Mouse (Mus musculus) kidney, postnatal 0 days (tissue): ENCODE measurements around the gene Rnf111. TPM values are rescaled to one million over a fixed set of nuclear protein-coding genes. Genes with fewer than 3 reads are reported as not detected.
A peak's percentile ranks its signal among the peaks of the same experiment; 100 is the strongest.
"Not testable (repeated sequence)": the region's sequence is repeated elsewhere in the genome, so short reads cannot be mapped to it uniquely, and the experiment has no call there.

ENCODE experiments used
- ATAC-seq: fragments of 200-750 bp; cut with Nextera tagmentation; replicated peaks from 2 replicates; pipeline ENCODE4 v1.8.0; 2017; ENCODE audit warnings: low read depth, moderate number of reproducible peaks, moderate TSS enrichment, moderate library complexity; ENCODE audit not compliant: low FRiP score
- DNase-seq: peaks from one replicate; pipeline ENCODE4 v3.0.0-alpha.2; 2016; ENCODE audit warnings: low spot score
- H3K27ac ChIP-seq: fragments of 300-500 bp; sonication (generic); 2 replicates; pipeline ENCODE4 v1.5.1; 2014; ENCODE audit warnings: mild to moderate bottlenecking
- H3K27me3 ChIP-seq: fragments of 300-500 bp; sonication (generic); 2 replicates; pipeline ENCODE4 v1.6.1; 2014; ENCODE audit warnings: low read length, mixed read lengths; ENCODE audit not compliant: insufficient read depth
- H3K36me3 ChIP-seq: fragments of 300-500 bp; sonication (generic); 2 replicates; pipeline ENCODE4 v1.6.1; 2014; ENCODE audit warnings: low read length, mixed read lengths; ENCODE audit not compliant: insufficient read depth
- H3K4me1 ChIP-seq: fragments of 300-500 bp; sonication (generic); replicated peaks from 2 replicates; pipeline ENCODE4 v1.6.1; 2014; ENCODE audit warnings: antibody characterized with exemption, low read length, mixed read lengths; ENCODE audit not compliant: insufficient read depth
- H3K4me2 ChIP-seq: fragments of 300-500 bp; sonication (generic); 2 replicates; pipeline ENCODE4 v1.6.1; 2014; ENCODE audit warnings: mild to moderate bottlenecking, low read length, moderate library complexity, mixed read lengths
- H3K4me3 ChIP-seq: fragments of 300-500 bp; sonication (generic); replicated peaks from 2 replicates; pipeline ENCODE4 v1.5.1; 2014; ENCODE audit warnings: low read depth, low read length
- H3K9ac ChIP-seq: fragments of 300-500 bp; sonication (generic); 2 replicates; pipeline ENCODE4 v1.6.1; 2014; ENCODE audit warnings: low read depth, low read length
- H3K9me3 ChIP-seq: fragments of 300-500 bp; sonication (generic); replicated peaks from 2 replicates; pipeline ENCODE4 v1.6.1; 2016; ENCODE audit warnings: low read length, inconsistent platforms, mixed read lengths
- CTCF ChIP-seq: IDR thresholded peaks from 2 replicates; pipeline ENCODE4 v1.5.1; 2016; ENCODE audit warnings: antibody characterized with exemption, low read depth, mild to moderate bottlenecking, moderate library complexity
- WGBS: fragments of 180-500 bp; shearing (Covaris S2); extraction: QIAGEN DNeasy Blood & Tissue Kit; methylation state at CpG from one replicate; pipeline ENCODE4 v1.1.7; 2014; 5-methylcytosine and 5-hydroxymethylcytosine counted together
- polyA plus RNA-seq: library from polyadenylated mRNA; unstranded; fragments of >200 nt; fragmentation: Nextera tagmentation; extraction: Ambion mirVana; gene quantifications from 2 replicates; pipeline ENCODE4 v1.2.1, GENCODE M21; 2015

The Rnf111 gene
- 21.7 and 23.1 TPM in 2 replicates for polyA plus RNA-seq

DNA sequence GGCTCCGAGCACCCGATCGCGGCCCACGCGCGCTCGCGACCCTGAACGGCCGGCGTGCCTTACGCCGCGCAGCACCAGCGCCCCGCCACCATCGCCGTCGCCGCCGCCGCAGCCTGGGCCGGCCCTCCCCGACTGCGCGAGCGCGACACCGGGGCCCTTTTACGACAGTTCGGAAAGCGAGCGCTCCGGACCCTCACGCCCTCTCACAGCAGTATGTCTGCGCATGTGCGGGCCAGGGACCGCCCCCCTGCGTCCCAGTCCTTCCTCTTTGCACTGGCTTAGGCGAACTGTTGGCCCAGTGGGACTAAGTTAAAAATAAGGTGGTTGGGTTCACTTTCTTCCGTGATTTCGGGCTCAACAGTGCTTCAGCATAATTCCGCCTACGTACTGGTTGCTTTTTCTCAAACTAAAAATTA lies at the start of gene Rnf111:
Rnf111 (minus strand) TSS at position 100 of the 416 bp plus-strand sequence.
- under 1% methylated on average over 42 of the region's 45 CpGs for WGBS
- Histone ChIP-seq H3K27ac (peak within 1 kb of the TSS; percentile 99), H3K4me2 (peak within 1 kb of the TSS; percentile 56), H3K27me3 (no peaks in the 10 kb centered on the region), H3K4me3 (peak within 1 kb of the TSS; percentile 98), H3K4me1 (0 out of 2 replicates have a peak, but pooled peaks cover 4% of the 10 kb centered on the region), H3K9me3 (no peaks in the 10 kb centered on the region), H3K36me3 (no peaks in the 10 kb centered on the region), H3K9ac (peak within 1 kb of the TSS; percentile 98)
- peak; percentile 98 for DNase-seq
- TF ChIP-seq CTCF: no peak
- ATAC-seq: peak; percentile 97

DNA sequence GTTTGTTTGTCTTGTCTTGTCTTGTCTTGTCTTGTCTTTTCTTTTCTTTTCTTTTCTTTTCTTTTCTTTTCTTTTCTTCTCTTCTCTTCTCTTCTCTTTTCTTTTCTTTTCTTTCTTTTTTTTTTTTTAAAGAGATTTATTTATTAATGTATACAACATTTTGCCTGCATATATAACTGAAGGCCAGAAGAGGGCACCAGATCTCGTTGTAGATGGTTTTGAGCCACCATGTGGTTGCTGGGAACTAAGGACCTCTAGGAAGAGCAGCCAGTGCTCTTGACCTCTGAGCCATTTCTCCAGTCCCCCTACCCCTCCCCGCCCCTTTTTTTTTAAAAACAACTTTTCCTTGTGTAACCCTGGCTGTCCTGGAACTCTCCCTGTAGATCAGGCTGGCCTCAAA lies 48.7 kb upstream of the Rnf111 start:
- not testable (repeated sequence) for H3K27ac ChIP-seq, H3K4me3 ChIP-seq, ATAC-seq, DNase-seq, H3K4me2 ChIP-seq, H3K27me3 ChIP-seq, H3K9me3 ChIP-seq, H3K4me1 ChIP-seq, H3K9ac ChIP-seq
- peaks cover 14% of the 10 kb centered on the region; the same call in 1 of the 2 replicates for H3K36me3 ChIP-seq
- 96% methylated on average over 2 of the region's 2 CpGs for WGBS

DNA sequence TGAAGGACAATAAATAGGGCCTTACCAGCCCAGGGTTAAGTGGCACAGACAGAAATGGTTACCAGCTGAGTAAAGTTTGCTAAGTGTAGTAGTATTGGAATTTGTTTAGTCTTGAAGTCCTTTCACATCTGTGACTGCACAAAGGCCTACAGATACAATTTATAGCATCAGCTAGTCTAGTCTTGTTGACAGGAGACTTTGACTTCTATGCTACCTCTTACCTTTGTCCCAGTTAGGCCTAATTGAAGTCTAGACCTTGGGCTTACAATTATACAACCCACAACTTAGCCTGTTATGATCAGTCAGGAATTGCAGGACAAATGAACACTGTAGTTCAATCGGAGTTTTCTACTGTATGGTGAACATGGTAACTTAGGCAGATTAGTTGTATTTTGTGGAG lies 48.0 kb upstream of the Rnf111 start:
- WGBS: 98% methylated on average over 1 of the region's 1 CpGs
- Histone ChIP-seq H3K4me2 (no peak overlapping the region), H3K27me3 (no peaks in the 10 kb centered on the region), H3K9me3 (peaks cover 7% of the 10 kb centered on the region; the same call in 1 of the 2 replicates), H3K4me1 (no peaks in the 10 kb centered on the region), H3K36me3 (peaks cover 14% of the 10 kb centered on the region; the same call in 1 of the 2 replicates), H3K9ac (no peak overlapping the region), H3K27ac (no peak overlapping the region), H3K4me3 (no peak overlapping the region)
- DNase-seq (no peak), ATAC-seq (no peak)
- no peak for TF ChIP-seq CTCF

DNA sequence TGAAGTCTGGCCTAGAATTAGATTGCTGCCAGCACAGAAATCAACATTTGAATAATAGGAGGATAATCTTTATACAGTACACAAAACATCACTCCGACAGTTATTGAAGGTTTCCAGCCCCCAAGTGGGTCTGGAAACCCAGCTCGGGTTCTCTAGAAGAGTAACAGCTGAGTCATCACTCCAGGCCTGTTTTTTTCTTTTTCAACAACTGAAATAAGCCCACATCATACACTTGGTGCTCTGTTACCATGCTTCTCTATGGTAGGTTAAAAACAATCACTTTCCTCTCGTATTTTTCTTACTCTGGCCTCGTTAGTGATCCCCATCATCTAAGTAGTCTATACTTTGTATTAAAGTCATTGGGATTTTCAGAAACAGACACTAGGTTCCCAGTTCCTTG lies 44.8 kb upstream of the Rnf111 start:
- 80% methylated on average over 4 of the region's 4 CpGs for WGBS
- no peak overlapping the region for H3K4me2 ChIP-seq
- no peak for DNase-seq
- ATAC-seq: no peak
- H3K9ac ChIP-seq: no peak overlapping the region
- no peaks in the 10 kb centered on the region for H3K27me3 ChIP-seq
- H3K36me3 ChIP-seq: peaks cover 14% of the 10 kb centered on the region; the same call in 1 of the 2 replicates
- H3K27ac ChIP-seq: no peak overlapping the region
- H3K4me1 ChIP-seq: 0 out of 2 replicates have a peak, but pooled peaks cover 3% of the 10 kb centered on the region
- TF ChIP-seq CTCF: no peak
- no peak overlapping the region for H3K4me3 ChIP-seq
- H3K9me3 ChIP-seq: peaks cover 3% of the 10 kb centered on the region; the same call in 1 of the 2 replicates

DNA sequence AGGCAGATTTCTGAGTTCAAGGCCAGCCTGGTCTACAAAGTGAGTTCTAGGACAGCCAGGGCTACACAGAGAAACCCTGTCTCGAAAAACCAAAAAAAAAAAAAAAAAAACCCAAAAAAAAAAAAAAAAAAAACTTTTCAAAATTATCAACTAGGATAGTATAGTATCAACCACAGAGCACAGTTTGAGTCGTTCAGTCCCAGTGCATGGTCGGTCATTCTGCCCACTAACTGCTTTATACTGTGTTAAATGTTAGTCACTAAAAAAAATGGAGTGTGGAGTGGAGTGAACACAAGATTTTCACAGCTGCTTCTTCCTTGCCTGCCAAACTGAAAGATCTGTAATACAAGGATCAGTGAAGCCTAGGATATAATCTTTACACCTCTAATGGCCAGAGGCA lies 43.1 kb upstream of the Rnf111 start:
- 82% methylated on average over 2 of the region's 3 CpGs for WGBS

DNA sequence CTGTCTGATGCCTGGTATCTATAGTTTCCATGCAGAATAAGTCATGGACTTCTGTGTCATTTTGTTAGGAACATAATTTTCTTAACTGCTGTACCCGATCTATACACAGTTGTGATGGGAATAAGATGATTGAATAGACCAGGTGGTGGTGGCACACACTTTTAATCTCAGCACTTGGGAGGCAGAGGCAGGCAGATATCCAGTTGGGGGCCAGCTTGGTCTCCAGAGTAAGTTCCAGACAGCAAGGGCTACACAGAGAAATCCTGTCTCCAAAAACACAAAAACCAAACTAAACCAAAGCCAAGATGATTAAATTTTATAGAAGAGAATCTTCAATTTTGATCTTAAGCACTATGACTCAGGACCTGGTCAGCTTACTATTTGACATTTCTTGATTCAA lies 41.3 kb upstream of the Rnf111 start:
- Histone ChIP-seq H3K27me3 (no peaks in the 10 kb centered on the region), H3K4me3 (no peak overlapping the region), H3K36me3 (0 out of 2 replicates have a peak, but pooled peaks cover 6% of the 10 kb centered on the region), H3K4me1 (0 out of 2 replicates have a peak, but pooled peaks cover 3% of the 10 kb centered on the region), H3K9me3 (no peaks in the 10 kb centered on the region), H3K9ac (no peak overlapping the region), H3K27ac (no peak overlapping the region), H3K4me2 (no peak overlapping the region)
- WGBS: 83% methylated on average over 1 of the region's 1 CpGs
- no peak for TF ChIP-seq CTCF
- DNase-seq: no peak
- ATAC-seq: no peak

More for the DNA sequence above, 43.1 kb upstream of the Rnf111 start:
- not testable (repeated sequence) for H3K9me3 ChIP-seq, H3K4me1 ChIP-seq, H3K4me3 ChIP-seq, H3K36me3 ChIP-seq, H3K4me2 ChIP-seq, ATAC-seq, DNase-seq, H3K9ac ChIP-seq, H3K27me3 ChIP-seq, H3K27ac ChIP-seq

DNA sequence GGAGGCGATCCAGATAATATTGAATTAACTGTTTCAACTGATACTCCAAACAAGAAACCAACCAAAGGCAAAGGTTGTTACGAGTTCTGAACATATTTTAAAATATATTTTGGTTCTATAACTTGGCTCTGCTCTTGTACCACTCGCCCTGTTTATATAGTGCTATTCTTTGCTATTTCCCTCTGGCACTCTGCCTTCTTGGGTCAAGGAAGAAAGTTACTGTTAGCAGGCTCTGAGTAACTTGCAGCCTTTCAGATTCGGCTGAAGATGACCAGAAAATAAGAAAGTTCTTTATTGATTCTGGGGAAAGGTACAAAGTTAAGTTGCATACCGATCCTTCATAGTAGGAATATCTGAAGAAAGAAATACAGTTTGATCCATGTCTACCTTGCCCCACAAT lies 40.5 kb upstream of the Rnf111 start:
- Histone ChIP-seq H3K27ac (no peak overlapping the region), H3K27me3 (no peaks in the 10 kb centered on the region), H3K36me3 (0 out of 2 replicates have a peak, but pooled peaks cover 6% of the 10 kb centered on the region), H3K4me1 (0 out of 2 replicates have a peak, but pooled peaks cover 3% of the 10 kb centered on the region), H3K4me3 (peak overlapping the region; percentile 89), H3K9me3 (no peaks in the 10 kb centered on the region), H3K4me2 (peak overlapping the region; percentile 94), H3K9ac (no peak overlapping the region)
- ATAC-seq (no peak), DNase-seq (no peak)
- no peak for TF ChIP-seq CTCF
- WGBS: 65% methylated on average over 5 of the region's 5 CpGs
